Mouse (Mus musculus) limb, embryonic 12.5 days (tissue): ENCODE data around the gene Prr29. TPM values are rescaled to one million over a fixed set of nuclear protein-coding genes. Genes with fewer than 3 reads are reported as not detected.

Experiments used
- ATAC-seq: fragments of 200-750 bp; cut with Nextera tagmentation; 2 replicates; pipeline ENCODE4 v1.8.0; 2017; ENCODE audit warnings: low read depth, moderate TSS enrichment; ENCODE audit not compliant: insufficient number of reproducible peaks, insufficient read depth, low FRiP score, low TSS enrichment
- H3K27ac ChIP-seq: fragments of 300-500 bp; sonication (generic); 2 replicates; pipeline ENCODE4 v1.5.1; 2016; ENCODE audit warnings: mild to moderate bottlenecking, moderate library complexity
- H3K27me3 ChIP-seq: fragments of 300-500 bp; sonication (generic); 2 replicates; pipeline ENCODE4 v1.6.1; 2016; ENCODE audit warnings: mild to moderate bottlenecking, moderate library complexity
- H3K36me3 ChIP-seq: fragments of 300-500 bp; sonication (generic); 2 replicates; pipeline ENCODE4 v1.6.1; 2016; ENCODE audit warnings: mild to moderate bottlenecking, moderate library complexity
- H3K4me1 ChIP-seq: fragments of 300-500 bp; sonication (generic); replicated peaks from 2 replicates; pipeline ENCODE4 v1.6.1; 2016
- H3K4me2 ChIP-seq: fragments of 300-500 bp; sonication (generic); 2 replicates; pipeline ENCODE4 v1.6.1; 2016; ENCODE audit warnings: mild to moderate bottlenecking, moderate library complexity
- H3K4me3 ChIP-seq: fragments of 300-500 bp; sonication (generic); replicated peaks from 2 replicates; pipeline ENCODE4 v1.5.1; 2016; ENCODE audit warnings: mild to moderate bottlenecking
- H3K9ac ChIP-seq: fragments of 300-500 bp; sonication (generic); replicated peaks from 2 replicates; pipeline ENCODE4 v1.6.1; 2016; ENCODE audit warnings: mild to moderate bottlenecking, moderate library complexity
- H3K9me3 ChIP-seq: fragments of 300-500 bp; sonication (generic); 2 replicates; pipeline ENCODE4 v1.6.1; 2016; ENCODE audit warnings: mild to moderate bottlenecking, moderate library complexity
- WGBS: fragments of 180-500 bp; shearing (Covaris S2); methylation state at CpG from one replicate; pipeline ENCODE4 v1.1.7; 2016; 5-methylcytosine and 5-hydroxymethylcytosine counted together
- polyA plus RNA-seq: library from polyadenylated mRNA; unstranded; fragments of >200 nt; fragmentation: Nextera tagmentation; extraction: Ambion mirVana; gene quantifications from 2 replicates; pipeline ENCODE4 v1.2.1, GENCODE M21; 2016

Gene Prr29
- polyA plus RNA-seq, 1 experiment from 2014 or later = not detected

DNA sequence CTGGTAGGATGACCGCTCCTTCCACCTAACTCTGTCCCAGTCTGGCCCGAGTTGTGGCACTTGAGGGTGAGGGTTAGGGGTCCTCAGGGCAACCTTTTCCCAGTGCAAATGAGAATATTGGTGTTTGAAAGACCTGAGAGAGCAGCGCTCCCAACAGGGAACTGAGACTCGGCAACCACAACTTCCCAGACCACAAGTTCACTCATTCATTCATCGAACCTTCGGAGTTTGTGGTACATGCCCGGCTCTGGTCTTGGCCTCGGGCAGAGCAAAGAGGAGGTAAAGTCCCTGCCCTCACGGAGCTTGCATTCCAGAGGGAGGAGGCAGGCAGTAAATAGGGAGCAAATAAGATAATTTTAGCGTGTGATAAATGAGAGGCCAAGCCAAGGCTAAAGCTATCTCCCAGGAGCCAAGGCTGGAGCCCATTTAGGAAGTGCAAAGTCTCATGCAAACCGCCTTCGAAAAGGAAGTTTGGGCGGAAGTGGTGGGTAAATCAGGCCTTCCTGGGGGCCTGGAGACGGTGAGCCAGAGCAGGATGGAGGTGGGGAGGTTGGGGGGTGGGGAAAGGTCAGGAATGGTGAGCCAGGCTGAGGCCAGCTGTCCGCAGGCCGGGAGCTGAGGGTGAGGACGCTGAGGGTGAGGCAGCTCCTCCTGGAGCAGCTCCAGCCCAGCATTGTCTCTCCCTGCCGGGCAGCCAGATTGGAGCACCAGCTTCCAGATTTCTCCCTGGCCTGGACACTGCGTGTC is 9.7 kb upstream of the Prr29 start:
- Histone ChIP-seq H3K27ac (no peak overlapping the region), H3K4me2 (no peak overlapping the region), H3K9ac (no peak overlapping the region), H3K4me3 (no peak overlapping the region), H3K9me3 (no peaks in the 10 kb centered on the region), H3K36me3 (no peaks in the 10 kb centered on the region), H3K4me1 (peaks cover 10% of the 10 kb centered on the region), H3K27me3 (peaks cover 3% of the 10 kb centered on the region; the same call in 1 of the 2 replicates)
- ATAC-seq = no peak
- 66% methylated on average over 19 of the region's 19 CpGs for WGBS

- WGBS = 16% methylated on average over 5 of the region's 5 CpGs
- H3K9ac ChIP-seq = no peak overlapping the region
- no peak overlapping the region for H3K27ac ChIP-seq
- H3K27me3 ChIP-seq = 0 out of 2 replicates have a peak, but pooled peaks cover 4% of the 10 kb centered on the region
- H3K36me3 ChIP-seq = no peaks in the 10 kb centered on the region
- no peaks in the 10 kb centered on the region for H3K9me3 ChIP-seq
- H3K4me3 ChIP-seq = no peak overlapping the region
- no peak for ATAC-seq
- no peaks in the 10 kb centered on the region for H3K4me1 ChIP-seq
- H3K4me2 ChIP-seq = no peak overlapping the region
Observed at GRCm38 (mm10) chr11:106359350-106359749, 5.9 kb upstream of the Prr29 start.

DNA sequence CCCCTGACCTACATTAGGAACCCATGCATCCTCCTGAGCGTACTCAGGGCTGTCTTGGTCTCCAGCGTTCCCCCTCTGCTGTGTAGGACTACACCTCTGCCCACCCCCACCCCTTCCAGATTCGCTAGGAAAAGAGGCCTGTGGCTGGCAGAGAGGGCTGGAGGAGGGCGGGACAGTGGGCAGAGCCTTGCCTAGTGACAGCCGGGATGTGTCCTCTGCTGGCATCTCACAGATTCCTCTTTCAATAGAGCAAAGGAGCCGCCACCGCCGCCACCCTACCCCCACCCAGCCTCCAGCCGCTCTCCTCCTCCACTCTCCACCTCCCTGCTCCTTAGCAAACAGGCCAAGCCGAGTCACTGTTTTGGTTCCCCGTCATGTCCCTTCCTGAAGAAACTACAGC is 560 bp upstream of the Prr29 start:
- H3K27ac ChIP-seq = no peak overlapping the region
- H3K4me2 ChIP-seq = no peak overlapping the region
- 10% methylated on average over 11 of the region's 11 CpGs for WGBS

GRCm38 (mm10) chr11:106366316-106366715 is 1.0 kb downstream of the Prr29 start:
- Histone ChIP-seq H3K4me3 (no peak overlapping the region), H3K27ac (no peak overlapping the region), H3K27me3 (peaks cover 12% of the 10 kb centered on the region), H3K9ac (no peak overlapping the region), H3K4me2 (no peak overlapping the region), H3K9me3 (peaks cover 4% of the 10 kb centered on the region; the same call in 1 of the 2 replicates), H3K4me1 (peaks cover 13% of the 10 kb centered on the region), H3K36me3 (no peaks in the 10 kb centered on the region)
- 0 out of 2 replicates have a peak, but pooled peaks have one; percentile 20 for ATAC-seq
- WGBS = 9% methylated on average over 3 of the region's 3 CpGs

More for the DNA sequence above, 560 bp upstream of the Prr29 start:
- H3K36me3 ChIP-seq = no peaks in the 10 kb centered on the region
- H3K9me3 ChIP-seq = peaks cover 4% of the 10 kb centered on the region; the same call in 1 of the 2 replicates
- H3K4me1 ChIP-seq = peaks cover 13% of the 10 kb centered on the region
- no peak overlapping the region for H3K4me3 ChIP-seq
- ATAC-seq = no peak
- H3K9ac ChIP-seq = no peak overlapping the region; the same call in 1 of the 2 replicates
- peaks cover 12% of the 10 kb centered on the region for H3K27me3 ChIP-seq

DNA sequence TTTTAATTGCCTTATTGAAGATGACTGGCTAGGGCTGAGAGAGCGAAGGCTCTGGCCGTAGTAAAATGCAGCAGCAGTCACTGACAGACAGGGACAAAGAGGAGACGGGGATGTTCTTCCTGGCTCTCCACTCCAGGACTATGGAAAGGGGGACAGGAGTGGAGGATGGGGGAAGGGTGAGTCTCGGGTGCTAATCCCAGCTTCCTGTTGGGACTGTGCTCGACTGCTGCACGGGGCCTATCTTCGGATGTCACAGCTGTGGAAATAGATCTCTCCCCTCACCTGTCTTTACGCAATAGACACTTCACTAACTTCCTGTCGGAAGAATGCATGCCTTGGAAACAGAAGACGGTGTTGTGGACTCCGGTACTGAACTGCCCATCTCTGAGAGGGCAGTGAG is 8.7 kb downstream of the Prr29 start:
- Histone ChIP-seq H3K4me2 (no peak overlapping the region), H3K4me3 (no peak overlapping the region), H3K4me1 (peaks cover 14% of the 10 kb centered on the region; the same call in 1 of the 2 replicates), H3K27ac (no peak overlapping the region; the same call in 1 of the 2 replicates), H3K36me3 (no peaks in the 10 kb centered on the region), H3K27me3 (0 out of 2 replicates have a peak, but pooled peaks cover 3% of the 10 kb centered on the region), H3K9me3 (no peaks in the 10 kb centered on the region), H3K9ac (no peak overlapping the region)
- WGBS = 42% methylated on average over 11 of the region's 11 CpGs
- no peak for ATAC-seq

DNA sequence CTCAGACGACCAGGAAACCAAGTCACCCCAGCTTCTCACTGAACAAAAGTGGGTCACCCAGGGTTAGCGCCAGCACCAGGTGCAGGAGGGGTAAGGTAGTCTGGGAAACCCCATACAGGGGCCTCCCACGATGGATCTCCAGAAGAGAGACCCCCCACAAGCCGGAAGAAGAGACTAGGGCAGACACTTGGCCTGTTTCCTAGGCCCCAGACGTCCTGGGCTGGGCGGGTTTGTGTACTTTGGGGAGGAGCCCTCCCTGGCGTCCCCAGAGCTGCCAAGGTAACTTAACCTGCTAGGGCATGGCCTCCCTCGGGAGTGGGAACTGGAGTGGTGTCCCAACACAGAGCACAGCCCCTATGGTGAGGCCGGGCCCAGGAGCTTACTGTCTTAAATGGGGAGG is 9.3 kb downstream of the Prr29 start:
- ATAC-seq = no peak
- Histone ChIP-seq H3K4me1 (peaks cover 14% of the 10 kb centered on the region; the same call in 1 of the 2 replicates), H3K4me2 (no peak overlapping the region), H3K4me3 (no peak overlapping the region), H3K9me3 (no peaks in the 10 kb centered on the region), H3K36me3 (no peaks in the 10 kb centered on the region), H3K9ac (no peak overlapping the region), H3K27ac (peak overlapping the region; percentile 41; the same call in 1 of the 2 replicates), H3K27me3 (0 out of 2 replicates have a peak, but pooled peaks cover 3% of the 10 kb centered on the region)
- 53% methylated on average over 9 of the region's 9 CpGs for whole genome bisulfite sequencing

DNA sequence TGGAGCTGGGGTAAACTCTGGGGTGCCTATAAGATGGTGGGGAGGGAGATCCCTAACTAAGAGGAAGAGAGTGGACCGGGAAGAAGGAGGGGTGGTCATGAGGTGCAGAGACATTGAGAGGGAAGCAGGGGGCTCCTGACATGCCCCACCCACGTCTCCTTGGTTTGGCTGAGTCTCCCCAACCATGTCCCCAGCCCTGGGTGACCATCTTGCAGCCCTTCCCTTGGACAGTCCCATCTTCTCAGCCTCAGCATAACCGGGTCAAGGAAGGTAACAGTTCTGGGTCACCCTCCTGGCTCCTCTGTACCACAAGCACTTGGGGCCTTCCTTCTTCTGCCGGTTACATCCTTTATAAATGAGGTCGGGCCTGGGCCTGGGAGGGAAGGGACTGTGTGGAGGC is 9.7 kb downstream of the Prr29 start:
- no peak overlapping the region for H3K4me2 ChIP-seq
- H3K4me3 ChIP-seq = no peak overlapping the region
- H3K36me3 ChIP-seq = no peaks in the 10 kb centered on the region
- H3K9me3 ChIP-seq = no peaks in the 10 kb centered on the region
- 0 out of 2 replicates have a peak, but pooled peaks cover 3% of the 10 kb centered on the region for H3K27me3 ChIP-seq
- H3K27ac ChIP-seq = no peak overlapping the region
- no peak for ATAC-seq
- no peak overlapping the region for H3K9ac ChIP-seq
- peaks cover 14% of the 10 kb centered on the region; the same call in 1 of the 2 replicates for H3K4me1 ChIP-seq
- 81% methylated on average over 5 of the region's 5 CpGs for WGBS

- H3K9me3 ChIP-seq = no peaks in the 10 kb centered on the region
- no peak overlapping the region for H3K27ac ChIP-seq
- WGBS = 79% methylated on average over 11 of the region's 11 CpGs
- no peak for ATAC-seq
- H3K4me1 ChIP-seq = no peaks in the 10 kb centered on the region
- H3K27me3 ChIP-seq = 0 out of 2 replicates have a peak, but pooled peaks cover 3% of the 10 kb centered on the region
- H3K9ac ChIP-seq = no peak overlapping the region
- H3K4me2 ChIP-seq = no peak overlapping the region
- no peaks in the 10 kb centered on the region for H3K36me3 ChIP-seq
- H3K4me3 ChIP-seq = no peak overlapping the region
Observed at GRCm38 (mm10) chr11:106381011-106381410, 15.7 kb downstream of the Prr29 start.

DNA sequence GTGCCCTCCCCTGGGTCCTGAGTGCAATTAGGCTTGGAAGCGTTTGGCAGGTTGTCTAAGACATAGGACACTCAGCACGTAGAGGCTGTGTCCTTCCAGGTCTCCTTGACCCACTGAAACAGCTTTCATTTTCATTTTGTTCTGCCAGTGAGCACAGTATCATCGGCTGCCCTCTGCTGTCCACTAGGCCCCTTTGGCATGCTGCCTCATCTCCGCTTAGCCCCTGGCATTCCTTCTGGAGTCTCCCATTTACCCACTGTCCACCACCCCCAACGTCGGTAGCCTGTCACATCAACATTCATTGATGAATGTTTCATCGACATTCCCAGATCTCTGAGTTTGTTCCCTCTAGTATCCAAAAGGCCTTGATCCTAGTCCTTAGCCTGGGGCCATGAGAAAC is 16.6 kb downstream of the Prr29 start:
- Histone ChIP-seq H3K4me1 (no peaks in the 10 kb centered on the region), H3K4me3 (peak overlapping the region; percentile 11; the same call in 1 of the 2 replicates), H3K27ac (0 out of 2 replicates have a peak overlapping the region, but pooled peaks have one; percentile 1), H3K9ac (no peak overlapping the region), H3K27me3 (0 out of 2 replicates have a peak, but pooled peaks cover 3% of the 10 kb centered on the region), H3K9me3 (no peaks in the 10 kb centered on the region), H3K36me3 (no peaks in the 10 kb centered on the region), H3K4me2 (no peak overlapping the region)
- WGBS = 88% methylated on average over 7 of the region's 7 CpGs
- no peak for ATAC-seq

DNA sequence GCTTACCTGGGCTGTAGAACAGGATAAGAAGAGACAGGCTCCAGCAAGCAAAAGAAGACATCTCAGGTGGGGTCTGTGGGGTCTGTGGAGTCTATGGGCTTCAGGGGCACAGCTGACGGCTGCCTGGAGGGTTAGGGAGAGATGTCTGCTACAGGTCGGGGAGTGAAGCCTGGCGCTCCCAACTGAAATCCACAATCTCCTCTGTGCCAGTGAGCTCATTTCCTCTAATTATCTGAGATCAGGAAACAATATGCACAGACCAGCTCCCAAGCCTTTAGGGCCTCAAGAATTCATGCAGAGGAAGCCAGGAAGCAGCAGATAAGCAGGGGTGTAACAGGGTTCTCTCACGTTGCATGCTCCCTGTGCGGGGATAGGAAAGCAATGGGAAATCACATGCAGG is 17.2 kb downstream of the Prr29 start:
- Histone ChIP-seq H3K4me3 (0 out of 2 replicates have a peak overlapping the region, but pooled peaks have one; percentile 11), H3K27me3 (0 out of 2 replicates have a peak, but pooled peaks cover 3% of the 10 kb centered on the region), H3K4me2 (no peak overlapping the region), H3K27ac (no peak overlapping the region), H3K9me3 (no peaks in the 10 kb centered on the region), H3K9ac (no peak overlapping the region), H3K36me3 (no peaks in the 10 kb centered on the region), H3K4me1 (no peaks in the 10 kb centered on the region)
- WGBS = 69% methylated on average over 5 of the region's 5 CpGs
- no peak for ATAC-seq

DNA sequence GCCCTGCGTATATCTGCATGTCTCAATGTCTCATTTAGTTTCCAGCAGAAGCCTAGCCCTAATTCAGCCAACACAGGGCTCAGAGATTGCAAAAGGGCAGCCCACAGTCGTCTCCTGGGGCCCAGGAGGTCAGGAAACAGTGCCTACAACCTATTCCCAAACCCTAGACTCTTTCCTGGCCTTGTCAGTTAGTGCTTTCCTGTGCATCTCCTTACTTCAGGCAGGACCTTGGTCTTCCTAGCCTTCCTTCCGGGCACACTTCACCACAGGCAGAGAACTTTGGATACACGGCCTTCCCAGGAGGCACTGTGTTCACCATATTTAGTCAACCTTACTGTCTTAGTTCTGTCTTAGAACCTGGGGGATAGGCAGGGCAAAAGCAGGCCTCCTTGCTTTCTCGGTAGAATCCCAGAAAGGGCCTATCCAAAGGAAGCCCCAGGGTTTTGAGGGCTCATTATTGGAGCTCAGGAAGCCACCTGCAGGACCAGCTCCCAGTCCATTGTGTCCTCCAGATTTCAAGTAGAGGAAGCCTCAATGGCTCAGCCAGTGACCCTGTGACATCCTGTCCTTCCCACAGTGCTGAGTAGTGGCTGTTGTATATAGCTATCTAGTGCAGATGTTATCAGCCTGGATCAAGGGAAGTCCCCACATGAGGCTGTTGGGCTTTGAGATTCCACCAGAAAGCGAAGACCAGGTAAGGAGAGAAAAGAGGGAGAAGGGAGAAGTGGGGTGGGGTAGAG is 17.9 kb downstream of the Prr29 start:
- no peaks in the 10 kb centered on the region for H3K9me3 ChIP-seq
- H3K27me3 ChIP-seq = no peaks in the 10 kb centered on the region
- H3K4me3 ChIP-seq = no peak overlapping the region
- H3K4me2 ChIP-seq = no peak overlapping the region
- H3K27ac ChIP-seq = no peak overlapping the region
- H3K4me1 ChIP-seq = no peaks in the 10 kb centered on the region
- 78% methylated on average over 6 of the region's 6 CpGs for WGBS
- H3K9ac ChIP-seq = no peak overlapping the region
- no peaks in the 10 kb centered on the region for H3K36me3 ChIP-seq
- ATAC-seq = no peak
